Mouse (Mus musculus) ES-E14 (cell line): ENCODE data around the gene Zfp664. TPM values are rescaled to one million over a fixed set of nuclear protein-coding genes. Genes with fewer than 3 reads are reported as not detected.

Source experiments
- DNase-seq: peaks from one replicate; pipeline ENCODE4 v3.0.0-alpha.2; 2013; ENCODE audit warnings: low read depth, low spot score
- H3K27ac ChIP-seq: 2 replicates; pipeline ENCODE4 v1.5.1; 2012; ENCODE audit warnings: low read depth, mild to moderate bottlenecking, low read length, moderate library complexity, mixed read lengths; ENCODE audit not compliant: poor library complexity, insufficient read depth, severe bottlenecking
- H3K36me3 ChIP-seq: 2 replicates; pipeline ENCODE4 v1.6.1; 2012; ENCODE audit warnings: mild to moderate bottlenecking, low read length, moderate library complexity, mixed read lengths; ENCODE audit not compliant: control insufficient read depth, poor library complexity, insufficient read depth, severe bottlenecking
- H3K4me1 ChIP-seq, 2 experiments: fragments of 150-350 bp in 1 of 2; sonication (generic) in 1 of 2; 2 replicates each; pipeline ENCODE4 v1.6.1; 2012; ENCODE audit warnings: low read length in 2 of 2, mild to moderate bottlenecking in 1 of 2, mixed read lengths in 1 of 2; ENCODE audit not compliant: control insufficient read depth in 2 of 2, insufficient read depth in 2 of 2, poor library complexity in 1 of 2
- H3K4me3 ChIP-seq, 2 experiments: fragments of 150-350 bp in 1 of 2; sonication (generic) in 1 of 2; 2 replicates each; pipeline ENCODE4 v1.5.1; 2012; ENCODE audit warnings: low read length in 2 of 2, low read depth in 1 of 2, mild to moderate bottlenecking in 1 of 2, mixed read lengths in 1 of 2; ENCODE audit not compliant: insufficient read depth in 1 of 2, poor library complexity in 1 of 2, severe bottlenecking in 1 of 2
- H3K9ac ChIP-seq: 2 replicates; pipeline ENCODE4 v1.6.1; 2012; ENCODE audit warnings: low read depth, mild to moderate bottlenecking, low read length, mixed read lengths; ENCODE audit not compliant: poor library complexity, insufficient read depth, severe bottlenecking
- H3K9me3 ChIP-seq: fragments of 150-350 bp; sonication (generic); 2 replicates; pipeline ENCODE4 v1.6.1; 2012; ENCODE audit warnings: low read depth, mild to moderate bottlenecking, low read length; ENCODE audit not compliant: control insufficient read depth, insufficient read depth
- CHD2 ChIP-seq: IDR thresholded peaks from 2 replicates; pipeline ENCODE4 v1.6.1; 2014; ENCODE audit warnings: mild to moderate bottlenecking, low read depth, low read length, inconsistent platforms
- HCFC1 ChIP-seq: IDR thresholded peaks from 2 replicates; pipeline ENCODE4 v1.6.1; 2012; ENCODE audit warnings: low read length, inconsistent platforms, borderline replicate concordance; ENCODE audit not compliant: insufficient read depth
- MAFK ChIP-seq: IDR thresholded peaks from 2 replicates; pipeline ENCODE4 v1.6.1; 2014; ENCODE audit warnings: mild to moderate bottlenecking, low read depth, low read length, inconsistent platforms; ENCODE audit not compliant: insufficient read depth
- ZC3H11A ChIP-seq: IDR thresholded peaks from 2 replicates; pipeline ENCODE4 v1.6.1; 2012; ENCODE audit warnings: low read depth, mild to moderate bottlenecking, inconsistent platforms, low read length, borderline replicate concordance
- ZNF384 ChIP-seq: IDR thresholded peaks from 2 replicates; pipeline ENCODE4 v1.6.1; 2012; ENCODE audit warnings: low read depth, low read length, inconsistent platforms
- in situ Hi-C, 2 experiments: fragments of 600-800 bp; cut with MboI; formaldehyde crosslinking; loops; one replicate each; pipeline ENCODE4 v1.15.1; 2025; ENCODE audit warnings: low sequenced_read_pairs in 2 of 2, inconsistent platforms in 1 of 2; ENCODE audit not compliant: unreplicated experiment in 2 of 2
- total RNA-seq: library from RNA; depleted of rRNA; stranded (reverse); fragments of 300-350 nt; gene quantifications from 2 replicates; pipeline ENCODE4 v1.2.3, GENCODE M21; 2012

Gene Zfp664
- total RNA-seq, 1 experiment, result 27.4 TPM

DNA sequence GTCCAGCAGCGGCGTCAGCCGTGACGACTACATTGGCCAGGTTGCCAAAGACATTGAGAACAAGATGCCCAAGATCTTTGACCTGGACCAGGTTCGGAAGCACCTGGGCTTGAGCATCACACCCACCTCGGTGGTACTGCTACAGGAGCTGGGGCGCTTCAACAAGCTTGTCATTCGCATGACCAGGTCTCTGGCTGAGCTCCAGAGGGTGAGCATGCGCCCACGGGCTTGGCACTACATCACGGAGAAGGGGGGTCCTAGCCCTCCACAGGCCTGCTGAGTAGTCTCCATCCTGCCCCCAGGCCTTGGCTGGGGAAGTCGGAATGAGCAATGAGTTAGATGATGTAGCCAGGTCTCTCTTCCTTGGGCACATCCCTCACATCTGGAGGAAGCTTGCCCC is 32.2 kb upstream of the Zfp664 start:
- no peak overlapping the region for H3K4me3 ChIP-seq
- no peaks in the 10 kb centered on the region for H3K9me3 ChIP-seq
- H3K4me1 ChIP-seq, result no peaks in the 10 kb centered on the region
- no peak overlapping the region for H3K9ac ChIP-seq
- no peak for TF ChIP-seq CHD2
- H3K36me3 ChIP-seq, result peaks cover under 1% of the 10 kb centered on the region; the same call in 1 of the 2 replicates
- in situ Hi-C loops, result no loop called here
- H3K27ac ChIP-seq, result no peak overlapping the region
- DNase-seq, result no peak

GRCm38 (mm10) chr5:124835218-124835617 is 27.3 kb upstream of the Zfp664 start:
- Histone ChIP-seq H3K27ac (no peak overlapping the region), H3K4me1 (peaks cover 1 to 3% of the 10 kb centered on the region in 2 experiments; a peak in 1 of 4 replicates), H3K36me3 (peaks cover 3% of the 10 kb centered on the region; the same call in 1 of the 2 replicates), H3K4me3 (peak overlapping the region in 1 of 2 experiments; percentile 8; a peak in 1 of 4 replicates), H3K9ac (no peak overlapping the region), H3K9me3 (no peaks in the 10 kb centered on the region)
- DNase-seq, result no peak
- in situ Hi-C loops, result no loop called here
- TF ChIP-seq ZNF384, result no peak
- TF ChIP-seq CHD2, result no peak
- no peak for TF ChIP-seq HCFC1
- no peak for TF ChIP-seq ZC3H11A
- no peak for TF ChIP-seq MAFK

DNA sequence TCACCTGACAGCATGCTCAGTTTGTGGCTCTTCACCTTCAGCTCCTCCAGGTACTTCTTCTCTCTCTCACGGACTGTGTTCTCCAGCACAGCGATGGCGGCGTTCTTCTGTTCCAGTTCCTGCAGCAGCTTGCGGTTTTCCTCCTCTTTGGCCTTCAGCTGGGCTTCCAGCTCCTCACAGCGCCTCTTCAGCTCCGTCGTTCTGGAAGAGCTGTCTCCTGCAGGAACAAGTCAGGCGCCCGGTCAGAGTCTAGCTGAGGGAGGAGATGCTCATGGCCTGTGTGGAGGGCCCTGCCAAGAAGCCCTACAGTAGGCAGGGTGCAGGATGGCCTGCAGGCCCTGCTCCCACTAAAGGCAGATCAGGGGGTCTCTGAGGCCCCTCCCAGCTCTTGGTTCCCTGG is 26.4 kb upstream of the Zfp664 start:
- H3K9ac ChIP-seq, result no peak overlapping the region
- TF ChIP-seq MAFK, result no peak
- TF ChIP-seq ZC3H11A, result no peak
- no peak for TF ChIP-seq CHD2
- TF ChIP-seq ZNF384, result no peak
- no peak for TF ChIP-seq HCFC1
- H3K4me1 ChIP-seq, result peaks cover 1 to 3% of the 10 kb centered on the region in 2 experiments; a peak in 1 of 4 replicates
- DNase-seq, result peak; percentile 13
- peaks cover 3% of the 10 kb centered on the region; the same call in 1 of the 2 replicates for H3K36me3 ChIP-seq
- H3K4me3 ChIP-seq, result peak overlapping the region; percentile 6 to 53; a peak in 2 of 4 replicates
- in situ Hi-C loops, result no loop called here
- no peaks in the 10 kb centered on the region for H3K9me3 ChIP-seq
- H3K27ac ChIP-seq, result no peak overlapping the region

GRCm38 (mm10) chr5:124836621-124837020 is 25.9 kb upstream of the Zfp664 start:
- Histone ChIP-seq H3K4me3 (no peak overlapping the region), H3K4me1 (peaks cover 1 to 3% of the 10 kb centered on the region in 2 experiments; a peak in 1 of 4 replicates), H3K36me3 (peaks cover 3% of the 10 kb centered on the region; the same call in 1 of the 2 replicates), H3K9me3 (no peaks in the 10 kb centered on the region), H3K27ac (no peak overlapping the region), H3K9ac (no peak overlapping the region)
- in situ Hi-C loops, result no loop called here
- TF ChIP-seq CHD2, result no peak
- TF ChIP-seq HCFC1, result no peak
- TF ChIP-seq ZC3H11A, result no peak
- no peak for TF ChIP-seq MAFK
- TF ChIP-seq ZNF384, result no peak
- no peak for DNase-seq

DNA sequence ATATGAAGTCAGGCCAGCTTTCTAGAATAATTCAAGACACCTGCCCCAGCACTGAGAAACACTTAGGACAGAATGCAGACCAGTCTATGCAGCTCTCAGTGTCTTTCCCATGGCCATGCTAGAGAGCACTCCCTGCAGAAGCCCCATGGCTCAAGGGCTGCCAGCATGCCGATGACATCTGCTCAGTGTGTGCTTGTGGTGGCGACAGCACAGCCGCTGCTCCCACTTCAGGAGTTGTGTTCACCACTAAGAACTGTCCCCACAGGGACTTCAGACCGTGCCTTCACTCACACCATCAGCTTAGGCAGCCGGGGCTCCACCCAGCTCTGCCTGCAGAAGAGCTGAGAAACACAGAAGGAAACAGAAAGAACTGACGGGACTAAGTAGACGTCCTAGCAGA is 22.3 kb upstream of the Zfp664 start:
- no peaks in the 10 kb centered on the region for H3K9me3 ChIP-seq
- no peak for DNase-seq

More for the DNA sequence above, 22.3 kb upstream of the Zfp664 start:
- Histone ChIP-seq H3K4me1 (peaks cover 1 to 5% of the 10 kb centered on the region in 2 experiments; a peak in 1 of 4 replicates), H3K36me3 (peaks cover 3% of the 10 kb centered on the region; the same call in 1 of the 2 replicates), H3K4me3 (no peak overlapping the region), H3K27ac (no peak overlapping the region), H3K9ac (no peak overlapping the region)
- TF ChIP-seq CHD2 (no peak), MAFK (no peak), ZC3H11A (no peak), HCFC1 (no peak), ZNF384 (no peak)
- in situ Hi-C loops, result no loop called here
